ENCODE assay signal across 10 mouse cellular contexts in the genomic region with DNA sequence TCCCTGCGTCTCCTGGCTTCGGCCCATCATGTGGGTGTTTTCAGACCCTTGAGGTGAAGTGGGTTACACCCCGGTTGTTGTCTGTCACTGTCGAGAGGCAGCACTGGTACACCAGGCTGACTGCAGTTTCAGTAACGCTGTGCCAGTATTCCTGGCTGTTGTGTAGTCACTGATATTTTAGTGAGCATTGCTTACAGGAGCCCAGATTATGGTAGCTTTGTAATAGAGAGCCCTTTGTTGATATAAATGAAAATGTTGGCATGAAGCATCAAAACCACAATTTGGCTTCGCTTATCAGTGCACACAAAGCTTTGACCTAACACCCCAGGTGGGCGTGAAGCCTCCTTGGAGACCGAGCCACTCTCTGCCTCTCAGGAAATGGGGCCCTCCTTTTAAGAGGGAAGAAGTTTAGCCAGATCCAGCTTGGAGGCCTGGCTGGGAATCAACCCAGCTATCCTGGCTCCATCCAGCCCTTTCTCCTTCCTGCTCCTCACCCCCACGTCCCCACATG.
DNase-seq lines count a peak whose midpoint lies in the region; ATAC-seq lines count a peak whose summit lies in the region.
"Had no signal": no experiment of that assay in that cellular context is flagged by ENCODE, and none has a peak within 500 bp of the region (broad histone marks: within the 10 kb centered on the region; RNA-seq: fewer than 3 reads in every experiment).

No protein-coding gene starts in this region.

- intact Hi-C loops in heart, postnatal 25 days (cut with DNase I): loop anchor here (2.0 kb wide), 1 partner anchor 55 kb away; no protein-coding TSS in a partner anchor

- 52% methylated on average over 9 of the region's 9 CpGs for WGBS in embryonic facial prominence, embryonic 13.5 days

- H3K4me2 ChIP-seq in embryonic facial prominence, embryonic 13.5 days: no peak overlapping the region

- peak overlapping the region; percentile 48 for H3K27ac ChIP-seq in embryonic facial prominence, embryonic 13.5 days

- no peak overlapping the region for H3K9ac ChIP-seq in embryonic facial prominence, embryonic 13.5 days

- no peaks in the 10 kb centered on the region for H3K27me3 ChIP-seq in embryonic facial prominence, embryonic 13.5 days

- H3K9me3 ChIP-seq in embryonic facial prominence, embryonic 13.5 days: 0 out of 2 replicates have a peak, but pooled peaks cover 5% of the 10 kb centered on the region

- H3K4me3 ChIP-seq in embryonic facial prominence, embryonic 13.5 days: no peak overlapping the region
- H3K4me3 ChIP-seq: erythroblast, embryonic 14.5 days had no signal

- ATAC-seq in embryonic facial prominence, embryonic 13.5 days (ENCODE audit: insufficient number of reproducible peaks, insufficient read depth, low FRiP score, low TSS enrichment, low read depth): no peak

- H3K36me3 ChIP-seq in embryonic facial prominence, embryonic 13.5 days: no peaks in the 10 kb centered on the region

- DNase-seq in lung, adult 18-20 months: peak; percentile 65 to 75
- no peak for DNase-seq in lung, postnatal 14 days
- peak; percentile 40 for DNase-seq in heart, postnatal 25 days (ENCODE audit: low spot score)
- peak; percentile 27 for DNase-seq in ovary, postnatal 10 days (ENCODE audit: low spot score)
- DNase-seq in layer of hippocampus, postnatal 25 days (ENCODE audit: extremely low spot score in 1 of 2, low spot score in 1 of 2): no peak
- no peak for DNase-seq in right cerebral cortex, postnatal 36 days (ENCODE audit: low spot score in 2 of 2)
- no peak for DNase-seq in layer of hippocampus, adult 18-20 months (ENCODE audit: low spot score in 2 of 2)
- DNase-seq: kidney, adult 11 months had no signal

- peaks cover 33% of the 10 kb centered on the region for H3K4me1 ChIP-seq in embryonic facial prominence, embryonic 13.5 days

Comparison
In these comparisons a context has a peak if more than half of its experiments do, and no peak if none do; other contexts are left out.
1. DNase-seq: peak in lung, adult 18-20 months (2 of 2), heart, postnatal 25 days (single experiment) and ovary, postnatal 10 days (single experiment); none in lung, postnatal 14 days (single experiment), layer of hippocampus, postnatal 25 days (0 of 2), right cerebral cortex, postnatal 36 days (0 of 2) and layer of hippocampus, adult 18-20 months (0 of 2).